Mouse (Mus musculus): ENCODE results near the gene Atp2a3. TPM values are rescaled to one million over a fixed set of nuclear protein-coding genes. Genes with fewer than 3 reads are reported as not detected.

Gene Atp2a3
- polyA plus RNA-seq, 1 experiment from 2014 or later = 2.5 TPM

DNA sequence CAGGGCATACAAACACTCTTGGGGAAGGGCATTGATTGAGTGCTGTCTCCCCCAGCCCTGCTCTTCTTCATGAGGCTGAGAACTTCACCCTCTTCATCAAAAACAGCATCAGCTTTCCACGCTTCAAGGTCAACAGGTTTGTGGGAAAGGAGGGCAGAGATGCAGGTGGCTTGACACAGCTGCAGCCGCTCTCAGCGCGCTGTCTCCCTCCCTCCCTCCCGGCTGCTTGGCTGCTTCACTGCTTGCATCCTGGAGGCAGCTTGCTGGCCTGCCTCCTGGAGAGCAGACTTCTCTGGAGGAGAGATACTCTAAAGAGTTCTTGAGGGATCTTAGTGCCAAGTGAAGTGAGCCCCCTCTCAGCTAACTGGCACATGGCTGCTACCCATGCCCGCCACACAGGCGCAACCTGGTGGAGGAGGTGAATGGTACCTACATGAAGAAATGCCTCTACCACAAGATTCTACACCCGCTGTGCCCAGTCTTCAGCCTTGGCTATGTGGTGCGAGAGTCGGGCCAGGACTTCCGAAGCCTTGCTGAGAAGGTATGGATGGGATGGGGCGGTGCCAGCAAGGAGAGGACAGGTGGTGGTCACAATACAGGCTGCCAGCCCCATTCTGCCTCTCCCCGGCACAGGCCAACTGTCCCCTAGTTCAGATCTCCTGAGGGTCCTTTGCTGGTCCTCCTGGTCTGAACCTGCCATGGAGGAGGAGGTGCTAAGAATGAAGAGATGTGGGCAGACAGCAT is 48.7 kb downstream of the Atp2a3 start:
- Histone ChIP-seq H3K4me2 (no peak overlapping the region), H3K9ac (no peak overlapping the region), H3K27ac (no peak overlapping the region), H3K9me3 (no peaks in the 10 kb centered on the region), H3K4me3 (no peak overlapping the region), H3K27me3 (peaks cover 18% of the 10 kb centered on the region), H3K36me3 (no peaks in the 10 kb centered on the region), H3K4me1 (peaks cover 8% of the 10 kb centered on the region)
- ATAC-seq (ENCODE audit: insufficient number of reproducible peaks, low FRiP score, low TSS enrichment, low read depth) = no peak
- 57% methylated on average over 13 of the region's 13 CpGs for WGBS

DNA sequence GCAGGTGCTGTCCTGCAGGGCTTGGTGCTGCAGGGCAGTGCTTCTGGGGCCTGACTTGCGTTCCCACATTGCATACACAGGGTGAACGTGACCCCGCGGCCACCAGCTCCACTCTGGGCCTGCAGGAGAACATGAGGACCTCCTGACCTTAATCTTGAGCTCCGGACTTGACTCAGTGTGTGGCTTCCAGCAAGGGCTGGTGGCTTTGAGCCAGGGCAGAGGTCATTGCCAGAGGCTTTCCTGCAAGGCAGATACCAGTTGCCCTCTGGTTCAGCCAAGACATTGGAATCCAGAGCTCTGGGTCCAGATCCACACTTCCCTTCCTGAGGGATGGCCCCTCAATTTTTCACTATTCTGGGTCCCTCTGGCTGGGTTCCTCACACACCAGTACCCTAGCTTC is 53.0 kb downstream of the Atp2a3 start:
- peaks cover 17% of the 10 kb centered on the region for H3K4me1 ChIP-seq
- H3K9ac ChIP-seq = no peak overlapping the region
- WGBS = 66% methylated on average over 5 of the region's 5 CpGs
- H3K27me3 ChIP-seq = peaks cover 15% of the 10 kb centered on the region
- ATAC-seq (ENCODE audit: insufficient number of reproducible peaks, low FRiP score, low TSS enrichment, low read depth) = no peak
- no peak overlapping the region for H3K27ac ChIP-seq
- H3K4me2 ChIP-seq = no peak overlapping the region
- no peaks in the 10 kb centered on the region for H3K9me3 ChIP-seq
- H3K36me3 ChIP-seq = no peaks in the 10 kb centered on the region
- no peak overlapping the region for H3K4me3 ChIP-seq

DNA sequence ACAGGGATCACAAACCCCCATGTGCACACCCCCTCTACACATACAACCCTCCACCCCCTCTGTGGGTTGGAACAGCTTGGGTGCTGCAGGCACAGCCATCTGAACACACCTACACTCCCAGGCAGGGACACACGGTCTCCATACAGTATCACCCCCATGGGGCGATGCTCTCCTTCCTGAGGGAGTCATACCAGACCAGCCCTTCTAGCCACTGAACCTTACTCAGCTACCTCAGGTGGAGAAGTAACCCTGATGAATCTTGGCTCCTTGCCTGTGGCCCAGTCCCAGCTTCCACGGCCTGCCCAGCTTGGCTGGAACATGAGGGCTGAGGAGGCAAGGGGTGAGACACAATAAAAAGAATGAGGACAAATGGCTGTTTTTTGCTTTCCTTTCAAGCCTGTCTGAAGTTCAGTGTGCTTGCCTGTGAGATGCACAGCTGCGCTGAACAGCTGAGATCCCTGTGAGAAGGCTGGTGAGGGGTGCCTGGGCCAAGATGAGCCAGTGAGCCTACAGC is 53.9 kb downstream of the Atp2a3 start:
- H3K27ac ChIP-seq = 0 out of 2 replicates have a peak overlapping the region, but pooled peaks have one; percentile 27
- no peak overlapping the region for H3K9ac ChIP-seq
- peaks cover 26% of the 10 kb centered on the region for H3K4me1 ChIP-seq
- no peaks in the 10 kb centered on the region for H3K9me3 ChIP-seq
- no peaks in the 10 kb centered on the region for H3K36me3 ChIP-seq
- H3K4me3 ChIP-seq = no peak overlapping the region
- H3K4me2 ChIP-seq = no peak overlapping the region
- no peak for ATAC-seq (ENCODE audit: insufficient number of reproducible peaks, low FRiP score, low TSS enrichment, low read depth)
- WGBS = 76% methylated on average over 4 of the region's 4 CpGs
- H3K27me3 ChIP-seq = peaks cover 11% of the 10 kb centered on the region

DNA sequence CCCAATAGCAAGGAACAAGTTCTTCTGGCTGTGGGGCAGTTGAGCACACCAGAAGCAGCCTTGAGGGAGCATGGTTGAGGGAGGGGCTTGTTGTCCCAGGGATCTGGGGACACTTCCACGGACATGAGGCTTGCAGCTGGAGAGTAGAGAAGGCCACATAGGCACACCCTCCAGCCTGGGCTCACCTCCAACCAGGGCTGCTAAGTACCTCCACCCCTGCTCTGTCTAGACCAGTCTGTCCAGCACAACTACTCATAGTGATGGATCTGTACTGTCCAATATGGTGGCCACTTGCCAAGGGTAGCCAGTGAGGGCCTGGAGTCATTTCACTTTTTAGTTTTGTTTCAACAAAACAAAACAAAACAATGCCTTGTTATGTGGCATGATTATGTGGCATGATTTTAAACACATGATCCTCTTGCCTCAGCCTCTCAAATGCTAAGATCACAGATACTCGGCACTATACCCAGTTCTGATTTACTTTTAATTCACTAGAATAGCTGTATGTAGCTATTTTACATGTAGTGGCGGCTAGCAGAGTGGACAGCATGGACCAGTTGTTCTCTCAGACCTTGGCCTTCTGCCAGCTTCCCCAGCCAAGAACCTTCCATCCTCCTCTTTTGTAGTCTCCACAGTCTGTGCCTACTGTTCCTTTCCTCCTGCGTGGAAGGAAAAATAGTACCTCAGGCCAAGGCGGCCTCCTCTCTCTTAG is 54.6 kb downstream of the Atp2a3 start:
- no peak overlapping the region for H3K9ac ChIP-seq
- H3K4me3 ChIP-seq = no peak overlapping the region
- no peaks in the 10 kb centered on the region for H3K36me3 ChIP-seq
- H3K4me1 ChIP-seq = peaks cover 28% of the 10 kb centered on the region
- no peaks in the 10 kb centered on the region for H3K9me3 ChIP-seq
- H3K27ac ChIP-seq = 0 out of 2 replicates have a peak overlapping the region, but pooled peaks have one; percentile 27
- WGBS = 67% methylated on average over 5 of the region's 5 CpGs
- no peak overlapping the region for H3K4me2 ChIP-seq
- peaks cover 14% of the 10 kb centered on the region for H3K27me3 ChIP-seq
- ATAC-seq (ENCODE audit: insufficient number of reproducible peaks, low FRiP score, low TSS enrichment, low read depth) = no peak

DNA sequence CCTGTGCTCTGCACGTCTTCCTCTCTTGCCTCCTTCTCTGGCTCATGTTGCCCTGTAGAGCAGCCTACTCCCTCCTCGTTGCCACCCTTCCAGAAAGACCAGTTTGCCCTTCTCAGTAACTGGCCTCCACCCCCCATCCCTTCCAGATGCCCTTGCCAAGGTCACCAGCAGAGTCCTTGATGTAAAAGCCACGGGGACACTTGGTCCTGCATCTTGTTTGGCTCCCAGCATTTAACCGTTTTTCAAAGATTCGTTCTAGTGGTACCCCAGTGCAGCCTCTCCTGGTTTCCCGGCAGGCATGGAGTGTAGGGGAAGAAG is 55.1 kb downstream of the Atp2a3 start:
- Histone ChIP-seq H3K27ac (no peak overlapping the region), H3K9me3 (no peaks in the 10 kb centered on the region), H3K4me1 (peaks cover 28% of the 10 kb centered on the region), H3K9ac (no peak overlapping the region), H3K4me3 (no peak overlapping the region), H3K36me3 (no peaks in the 10 kb centered on the region), H3K4me2 (no peak overlapping the region), H3K27me3 (peaks cover 14% of the 10 kb centered on the region)
- WGBS = 72% methylated on average over 6 of the region's 6 CpGs
- ATAC-seq (ENCODE audit: insufficient number of reproducible peaks, low FRiP score, low TSS enrichment, low read depth) = no peak

DNA sequence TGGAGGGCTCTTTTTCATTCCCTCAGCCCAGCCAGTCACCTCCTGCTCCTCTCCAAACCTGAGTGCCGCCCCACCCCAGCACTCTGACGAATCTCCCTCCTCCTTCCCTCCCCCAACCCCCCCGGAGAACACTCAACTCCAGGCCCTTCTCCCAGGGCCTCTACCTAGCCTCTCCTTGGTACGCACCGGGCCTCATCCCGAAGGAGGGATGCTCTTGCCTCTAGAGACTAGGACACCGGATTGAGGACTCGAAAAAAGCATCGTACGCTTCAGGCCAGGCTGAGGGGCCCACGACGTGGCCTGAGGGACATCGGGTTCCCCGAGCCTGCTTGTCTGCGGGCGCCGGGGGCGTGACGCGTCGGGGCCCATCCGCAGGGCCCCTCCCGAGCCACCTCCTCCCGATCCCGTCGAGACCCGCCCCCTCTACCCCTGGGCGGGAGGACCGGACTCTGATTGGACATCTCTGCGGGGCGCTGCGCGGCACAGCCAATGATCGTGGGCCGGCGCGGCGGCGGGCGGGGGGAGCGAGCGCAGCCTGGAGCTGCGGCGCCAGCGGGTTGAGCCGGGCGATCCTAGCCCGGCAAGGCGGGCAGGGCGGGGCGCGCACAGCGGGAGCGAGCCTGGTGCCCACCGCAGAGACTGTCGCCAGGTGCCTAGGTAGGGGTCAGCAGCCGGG is 57.6 kb downstream of the Atp2a3 start, which contains the start of gene Camkk1:
Gene Camkk1, plus strand, starts transcription at position 538 of the 676 bp plus-strand sequence.
- WGBS = under 1% methylated on average over 56 of the region's 57 CpGs
- Histone ChIP-seq H3K4me1 (peaks cover 44% of the 10 kb centered on the region), H3K9ac (peak within 1 kb of the TSS; percentile 44), H3K27ac (no peak within 1 kb of the TSS), H3K4me2 (peak within 1 kb of the TSS; percentile 92), H3K36me3 (no peaks in the 10 kb centered on the region), H3K9me3 (no peaks in the 10 kb centered on the region), H3K27me3 (peaks cover 20% of the 10 kb centered on the region), H3K4me3 (peak within 1 kb of the TSS; percentile 61)
- peak; percentile 92 for ATAC-seq (ENCODE audit: insufficient number of reproducible peaks, low FRiP score, low TSS enrichment, low read depth)

DNA sequence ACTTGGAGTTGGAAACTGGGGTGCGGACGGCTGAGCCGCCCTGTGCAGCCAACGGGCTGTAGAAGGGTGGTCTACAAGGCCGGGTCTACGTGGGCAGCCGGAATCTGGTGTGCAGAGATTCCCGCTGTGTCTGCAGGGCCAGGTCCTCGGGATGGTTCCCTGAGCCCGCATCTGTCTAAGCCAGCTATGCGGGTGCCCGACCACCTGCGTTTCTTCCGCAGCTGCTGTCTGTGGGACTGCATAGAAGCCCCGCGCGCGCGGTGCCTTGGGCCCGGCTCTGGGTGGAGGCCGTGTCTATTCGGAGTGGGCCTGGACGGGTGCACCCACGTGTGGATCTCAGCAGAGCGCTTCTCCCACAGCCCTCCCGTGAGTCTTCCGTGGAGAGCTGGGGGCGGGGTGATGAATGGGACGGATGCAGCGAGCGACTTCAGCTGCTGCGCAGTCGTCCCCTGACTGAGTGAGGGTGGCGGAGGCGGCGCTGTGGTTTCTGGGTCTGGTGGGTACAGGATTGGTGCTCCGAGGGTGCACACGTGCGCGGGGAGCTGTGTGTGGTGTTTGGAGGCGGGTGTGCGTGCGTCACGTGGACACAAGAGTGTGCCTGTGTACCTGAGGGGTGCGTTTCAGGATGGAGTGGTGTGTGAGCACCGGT is 58.3 kb downstream of the Atp2a3 start:
- Histone ChIP-seq H3K4me1 (peaks cover 50% of the 10 kb centered on the region), H3K36me3 (no peaks in the 10 kb centered on the region), H3K4me2 (peak overlapping the region; percentile 92), H3K27ac (no peak overlapping the region), H3K27me3 (peaks cover 20% of the 10 kb centered on the region), H3K9me3 (no peaks in the 10 kb centered on the region), H3K4me3 (peak overlapping the region; percentile 61), H3K9ac (peak overlapping the region; percentile 44)
- peak; percentile 6; the same call in 1 of the 2 replicates for ATAC-seq (ENCODE audit: insufficient number of reproducible peaks, low FRiP score, low TSS enrichment, low read depth)
- under 1% methylated on average over 46 of the region's 46 CpGs for WGBS

DNA sequence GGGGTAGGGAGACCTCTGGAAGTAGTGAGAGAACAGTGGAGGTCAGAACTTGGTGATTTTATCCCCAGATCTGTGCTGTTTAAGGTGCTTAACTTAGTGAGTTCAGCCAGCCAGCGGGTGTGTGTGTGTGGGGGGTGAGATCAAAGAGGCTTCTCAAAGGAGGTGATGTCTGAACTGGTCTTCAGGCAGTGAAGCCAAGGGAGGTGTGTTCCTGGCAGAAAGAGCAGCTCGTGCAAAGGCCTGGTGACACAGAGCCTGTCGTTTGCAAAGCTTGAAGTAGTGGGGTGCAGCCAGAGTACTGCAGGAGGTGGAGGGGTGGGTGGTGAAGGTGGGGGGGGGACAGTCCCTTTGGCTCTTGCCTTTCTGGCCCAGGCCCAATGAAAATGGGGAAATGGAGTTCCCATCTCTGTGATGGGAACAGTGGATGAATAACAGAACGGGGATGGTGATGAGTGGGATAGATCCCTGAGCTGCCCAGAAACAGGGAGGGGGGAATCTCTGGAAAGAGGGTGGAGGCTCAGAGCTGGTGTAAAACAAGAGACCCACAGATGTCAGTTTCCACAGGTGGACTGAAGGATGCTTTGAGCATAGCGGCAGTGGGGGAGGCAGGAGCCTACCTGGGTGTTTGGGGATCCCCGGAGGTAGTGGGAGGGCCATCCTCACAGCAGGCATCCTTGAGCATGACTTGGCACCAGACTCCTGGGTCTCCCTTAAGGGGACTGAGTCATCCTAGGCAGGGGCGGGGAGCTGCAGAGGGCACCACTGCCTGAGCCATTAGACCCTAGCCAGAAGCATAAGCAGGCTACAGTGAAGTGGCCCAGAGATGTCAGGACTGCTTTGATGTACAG is 60.2 kb downstream of the Atp2a3 start:
- H3K9me3 ChIP-seq = no peaks in the 10 kb centered on the region
- no peak overlapping the region for H3K4me2 ChIP-seq
- no peak overlapping the region for H3K4me3 ChIP-seq
- H3K4me1 ChIP-seq = peaks cover 55% of the 10 kb centered on the region
- peaks cover 20% of the 10 kb centered on the region for H3K27me3 ChIP-seq
- no peaks in the 10 kb centered on the region for H3K36me3 ChIP-seq
- H3K27ac ChIP-seq = no peak overlapping the region
- no peak overlapping the region for H3K9ac ChIP-seq
- 55% methylated on average over 7 of the region's 7 CpGs for WGBS
- no peak for ATAC-seq (ENCODE audit: insufficient number of reproducible peaks, low FRiP score, low TSS enrichment, low read depth)

DNA sequence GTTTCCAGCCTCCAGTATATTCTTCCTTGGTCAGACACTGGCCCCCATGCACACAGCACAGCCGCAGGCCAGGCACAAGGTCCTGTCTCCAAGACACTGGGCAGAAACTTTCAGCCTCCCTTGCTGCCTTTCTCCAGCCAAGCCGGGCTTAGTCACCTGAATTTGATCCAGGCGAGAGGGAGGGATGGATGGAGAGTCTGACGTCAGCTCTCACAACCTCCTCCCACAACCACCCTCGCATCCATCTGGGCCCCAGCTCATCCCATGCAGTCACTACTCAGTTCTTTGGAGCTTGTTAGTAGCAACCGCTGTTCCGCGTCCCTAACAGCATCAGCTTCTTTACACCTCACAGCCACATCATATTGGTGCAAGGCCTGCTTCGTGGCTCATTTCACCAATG is 62.1 kb downstream of the Atp2a3 start:
- 45% methylated on average over 9 of the region's 9 CpGs for WGBS
- H3K27ac ChIP-seq = peak overlapping the region; percentile 55

DNA sequence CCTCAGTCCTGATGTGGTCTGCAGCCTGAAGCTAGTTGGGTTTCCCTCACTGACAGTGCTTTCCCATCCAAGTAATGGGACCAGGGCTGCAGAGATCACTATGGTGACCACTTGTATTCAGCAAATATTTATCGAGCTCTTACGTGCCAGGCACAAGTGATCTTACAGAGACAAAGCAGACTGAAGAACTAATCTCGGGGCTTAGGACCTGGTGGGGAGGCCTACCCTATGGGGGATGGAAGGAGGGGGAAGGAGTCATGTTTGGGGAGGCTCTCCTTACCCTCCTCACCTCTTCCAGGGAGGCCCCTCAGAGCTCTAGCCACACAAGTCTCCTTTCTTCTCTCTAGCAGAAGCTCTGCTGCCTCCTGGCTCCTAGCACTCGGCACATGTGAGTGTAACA is 62.9 kb downstream of the Atp2a3 start:
- ATAC-seq (ENCODE audit: insufficient number of reproducible peaks, low FRiP score, low TSS enrichment, low read depth) = no peak
- Histone ChIP-seq H3K4me2 (no peak overlapping the region), H3K9ac (no peak overlapping the region), H3K27me3 (peaks cover 20% of the 10 kb centered on the region), H3K4me3 (no peak overlapping the region), H3K4me1 (peaks cover 48% of the 10 kb centered on the region), H3K27ac (peak overlapping the region; percentile 55), H3K36me3 (0 out of 2 replicates have a peak, but pooled peaks cover 6% of the 10 kb centered on the region), H3K9me3 (no peaks in the 10 kb centered on the region)
- 61% methylated on average over 4 of the region's 4 CpGs for WGBS

More for the DNA sequence above, 62.1 kb downstream of the Atp2a3 start:
- Histone ChIP-seq H3K4me2 (no peak overlapping the region), H3K27me3 (peaks cover 20% of the 10 kb centered on the region), H3K4me1 (peaks cover 54% of the 10 kb centered on the region), H3K4me3 (no peak overlapping the region), H3K9me3 (no peaks in the 10 kb centered on the region), H3K9ac (no peak overlapping the region), H3K36me3 (0 out of 2 replicates have a peak, but pooled peaks cover 2% of the 10 kb centered on the region)
- no peak for ATAC-seq (ENCODE audit: insufficient number of reproducible peaks, low FRiP score, low TSS enrichment, low read depth)
